Mouse (Mus musculus) hindbrain, embryonic 14.5 days (tissue): ENCODE measurements around the gene Rasd1. TPM values are rescaled to one million over a fixed set of nuclear protein-coding genes. Genes with fewer than 3 reads are reported as not detected.

ENCODE experiments used
- ATAC-seq: fragments of 200-750 bp; cut with Nextera tagmentation; 2 replicates; pipeline ENCODE4 v1.8.0; 2017; ENCODE audit warnings: moderate number of reproducible peaks, mild to moderate bottlenecking, moderate TSS enrichment, moderate library complexity; ENCODE audit not compliant: low FRiP score
- DNase-seq: peaks from one replicate; pipeline ENCODE4 v3.0.0-alpha.2; 2015; ENCODE audit warnings: low spot score
- H3K27ac ChIP-seq: fragments of 300-500 bp; sonication (generic); 2 replicates; pipeline ENCODE4 v1.5.1; 2014; ENCODE audit warnings: mild to moderate bottlenecking, moderate library complexity
- H3K27me3 ChIP-seq: fragments of 300-500 bp; sonication (generic); 2 replicates; pipeline ENCODE4 v1.6.1; 2014; ENCODE audit warnings: mild to moderate bottlenecking, low read length, mixed read lengths; ENCODE audit not compliant: control insufficient read depth, insufficient read depth
- H3K36me3 ChIP-seq: fragments of 300-500 bp; sonication (generic); replicated peaks from 2 replicates; pipeline ENCODE4 v1.6.1; 2014; ENCODE audit not compliant: control insufficient read depth, insufficient read depth
- H3K4me1 ChIP-seq: fragments of 300-500 bp; sonication (generic); replicated peaks from 2 replicates; pipeline ENCODE4 v1.6.1; 2014; ENCODE audit warnings: antibody characterized with exemption, low read length, mixed read lengths; ENCODE audit not compliant: control insufficient read depth, insufficient read depth
- H3K4me2 ChIP-seq: fragments of 300-500 bp; sonication (generic); replicated peaks from 2 replicates; pipeline ENCODE4 v1.6.1; 2014; ENCODE audit warnings: mild to moderate bottlenecking, moderate library complexity
- H3K4me3 ChIP-seq: fragments of 300-500 bp; sonication (generic); replicated peaks from 2 replicates; pipeline ENCODE4 v1.5.1; 2014; ENCODE audit warnings: mild to moderate bottlenecking, low read length
- H3K9ac ChIP-seq: fragments of 300-500 bp; sonication (generic); 2 replicates; pipeline ENCODE4 v1.6.1; 2014
- H3K9me3 ChIP-seq: fragments of 300-500 bp; sonication (generic); 2 replicates; pipeline ENCODE4 v1.6.1; 2016; ENCODE audit warnings: low read length; ENCODE audit not compliant: control insufficient read depth
- WGBS: fragments of 180-500 bp; shearing (Covaris S2); extraction: QIAGEN DNeasy Blood & Tissue Kit; methylation state at CpG from one replicate; pipeline ENCODE4 v1.1.7; 2014; 5-methylcytosine and 5-hydroxymethylcytosine counted together
- polyA plus RNA-seq: library from polyadenylated mRNA; unstranded; fragments of >200 nt; fragmentation: Nextera tagmentation; extraction: Ambion mirVana; gene quantifications from 2 replicates; pipeline ENCODE4 v1.2.1, GENCODE M21; 2014

Rasd1 gene
- polyA plus RNA-seq = 0.97 and 1.3 TPM in 2 replicates

GRCm38 (mm10) chr11:59964818-59965217 lies at the start of gene Rasd1:
TSS of gene Rasd1 (minus strand) at chr11:59964944.
- ATAC-seq = peak; percentile 64; the same call in 1 of the 2 replicates
- Histone ChIP-seq H3K27ac (no peak within 1 kb of the TSS), H3K4me3 (peak within 1 kb of the TSS; percentile 38), H3K9me3 (no peaks in the 10 kb centered on the region), H3K27me3 (peaks cover 29% of the 10 kb centered on the region), H3K4me2 (peak within 1 kb of the TSS; percentile 88), H3K36me3 (peaks cover 19% of the 10 kb centered on the region), H3K9ac (peak within 1 kb of the TSS; percentile 43), H3K4me1 (peaks cover 23% of the 10 kb centered on the region)
- under 1% methylated on average over 28 of the region's 28 CpGs for WGBS
- peak; percentile 31 for DNase-seq

GRCm38 (mm10) chr11:60011516-60011915 lies 46.8 kb upstream of the Rasd1 start:
- H3K27me3 ChIP-seq = no peaks in the 10 kb centered on the region
- H3K4me2 ChIP-seq = no peak overlapping the region
- ATAC-seq (no peak), DNase-seq (no peak)
- H3K9ac ChIP-seq = no peak overlapping the region
- no peak overlapping the region for H3K27ac ChIP-seq
- H3K9me3 ChIP-seq = no peaks in the 10 kb centered on the region
- no peaks in the 10 kb centered on the region for H3K36me3 ChIP-seq
- WGBS = 79% methylated on average over 3 of the region's 3 CpGs
- peaks cover 6% of the 10 kb centered on the region for H3K4me1 ChIP-seq
- no peak overlapping the region for H3K4me3 ChIP-seq

GRCm38 (mm10) chr11:60009451-60009850 lies 44.7 kb upstream of the Rasd1 start:
- no peak overlapping the region for H3K9ac ChIP-seq
- no peaks in the 10 kb centered on the region for H3K27me3 ChIP-seq
- H3K9me3 ChIP-seq = no peaks in the 10 kb centered on the region
- no peaks in the 10 kb centered on the region for H3K36me3 ChIP-seq
- 43% methylated on average over 3 of the region's 3 CpGs for WGBS
- no peak overlapping the region for H3K4me2 ChIP-seq
- DNase-seq = peak; percentile 40
- 0 out of 2 replicates have a peak overlapping the region, but pooled peaks have one; percentile 20 for H3K27ac ChIP-seq
- no peak overlapping the region for H3K4me3 ChIP-seq
- H3K4me1 ChIP-seq = peaks cover 6% of the 10 kb centered on the region
- no peak for ATAC-seq

GRCm38 (mm10) chr11:60005866-60006265 lies 41.1 kb upstream of the Rasd1 start:
- H3K4me2 ChIP-seq = no peak overlapping the region
- 77% methylated on average over 3 of the region's 3 CpGs for WGBS
- no peak overlapping the region for H3K27ac ChIP-seq
- ATAC-seq (no peak), DNase-seq (no peak)
- peaks cover 6% of the 10 kb centered on the region for H3K4me1 ChIP-seq
- H3K9me3 ChIP-seq = no peaks in the 10 kb centered on the region
- H3K36me3 ChIP-seq = no peaks in the 10 kb centered on the region
- H3K9ac ChIP-seq = no peak overlapping the region
- H3K4me3 ChIP-seq = no peak overlapping the region
- no peaks in the 10 kb centered on the region for H3K27me3 ChIP-seq

- no peak overlapping the region for H3K4me2 ChIP-seq
- H3K27ac ChIP-seq = no peak overlapping the region
- no peak overlapping the region for H3K9ac ChIP-seq
- DNase-seq (no peak), ATAC-seq (no peak)
- 59% methylated on average over 6 of the region's 6 CpGs for WGBS
- H3K4me3 ChIP-seq = no peak overlapping the region
- no peaks in the 10 kb centered on the region for H3K9me3 ChIP-seq
- no peaks in the 10 kb centered on the region for H3K36me3 ChIP-seq
- peaks cover 6% of the 10 kb centered on the region; the same call in 1 of the 2 replicates for H3K4me1 ChIP-seq
- H3K27me3 ChIP-seq = no peaks in the 10 kb centered on the region
Measured at GRCm38 (mm10) chr11:60004716-60005115, 40.0 kb upstream of the Rasd1 start.

GRCm38 (mm10) chr11:60003811-60004210 lies 39.1 kb upstream of the Rasd1 start:
- H3K27ac ChIP-seq = no peak overlapping the region
- no peak overlapping the region for H3K4me2 ChIP-seq
- 88% methylated on average over 8 of the region's 8 CpGs for WGBS
- no peaks in the 10 kb centered on the region for H3K27me3 ChIP-seq
- ATAC-seq (no peak), DNase-seq (no peak)
- no peaks in the 10 kb centered on the region for H3K9me3 ChIP-seq
- H3K36me3 ChIP-seq = no peaks in the 10 kb centered on the region
- peaks cover 1% of the 10 kb centered on the region; the same call in 1 of the 2 replicates for H3K4me1 ChIP-seq
- no peak overlapping the region for H3K9ac ChIP-seq
- H3K4me3 ChIP-seq = no peak overlapping the region

GRCm38 (mm10) chr11:60001231-60001980 lies 36.7 kb upstream of the Rasd1 start:
- Histone ChIP-seq H3K4me3 (no peak overlapping the region), H3K9ac (no peak overlapping the region), H3K9me3 (no peaks in the 10 kb centered on the region), H3K4me2 (no peak overlapping the region), H3K27ac (no peak overlapping the region), H3K4me1 (no peaks in the 10 kb centered on the region), H3K27me3 (no peaks in the 10 kb centered on the region), H3K36me3 (no peaks in the 10 kb centered on the region)
- ATAC-seq (no peak), DNase-seq (no peak)
- 87% methylated on average over 5 of the region's 5 CpGs for WGBS

- Histone ChIP-seq H3K4me3 (no peak overlapping the region), H3K27me3 (no peaks in the 10 kb centered on the region), H3K4me1 (no peaks in the 10 kb centered on the region), H3K36me3 (no peaks in the 10 kb centered on the region), H3K4me2 (no peak overlapping the region), H3K27ac (no peak overlapping the region), H3K9ac (no peak overlapping the region), H3K9me3 (no peaks in the 10 kb centered on the region)
- WGBS = 77% methylated on average over 9 of the region's 9 CpGs
- no peak for ATAC-seq
- DNase-seq = no peak
Measured at GRCm38 (mm10) chr11:59994318-59994717, 29.6 kb upstream of the Rasd1 start.

GRCm38 (mm10) chr11:59991365-59991764 lies 26.6 kb upstream of the Rasd1 start:
- no peak for DNase-seq
- Histone ChIP-seq H3K4me1 (no peaks in the 10 kb centered on the region), H3K9me3 (no peaks in the 10 kb centered on the region), H3K36me3 (no peaks in the 10 kb centered on the region), H3K27me3 (no peaks in the 10 kb centered on the region), H3K9ac (no peak overlapping the region), H3K4me3 (no peak overlapping the region), H3K4me2 (no peak overlapping the region), H3K27ac (no peak overlapping the region)
- no peak for ATAC-seq
- 83% methylated on average over 8 of the region's 8 CpGs for WGBS
